In the genomic region with DNA sequence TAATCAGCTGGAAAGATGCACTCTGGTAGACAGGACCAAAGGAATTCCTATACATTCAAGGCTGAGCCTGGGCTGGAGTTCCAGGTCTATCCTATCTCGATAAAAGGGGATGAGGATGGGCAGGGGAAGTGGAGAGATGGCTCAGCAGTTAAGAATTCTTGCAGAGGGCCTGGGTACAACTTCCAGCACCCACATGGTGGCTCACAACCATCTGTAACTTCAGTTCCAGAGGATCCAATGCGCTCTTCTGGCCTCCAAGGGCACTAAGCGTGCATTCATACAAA, we compare ENCODE assay signal across 1 mouse cellular context.
TF ChIP-seq lines count a peak whose summit lies in the region.

No protein-coding gene starts in this region.

TF ChIP-seq in CH12.LX, 34 proteins besides CTCF, POLR2A, EP300 and RAD21:
- no peak for TF ChIP-seq HCFC1 (IDR thresholded peaks at IDR 0.05; ENCODE audit: low read depth, low read length)
- TF ChIP-seq USF2 (conservative IDR thresholded peaks at IDR 0.05; ENCODE audit: low read depth, low read length), result no peak
- no peak for TF ChIP-seq TBP (conservative IDR thresholded peaks at IDR 0.05; ENCODE audit: low read depth, low read length)
- TF ChIP-seq ELF1 (IDR thresholded peaks at IDR 0.05; ENCODE audit: low read depth, low read length), result no peak
- TF ChIP-seq NRF1 (IDR thresholded peaks at IDR 0.05; ENCODE audit: low read depth, low read length), result no peak
- TF ChIP-seq SMC3 (IDR thresholded peaks at IDR 0.05; ENCODE audit: low read depth, low read length), result no peak
- no peak for TF ChIP-seq JUND (conservative IDR thresholded peaks at IDR 0.05; ENCODE audit: low read depth, low read length)
- TF ChIP-seq KAT2A (IDR thresholded peaks at IDR 0.05; ENCODE audit: insufficient replicate concordance, low read length), result no peak
- TF ChIP-seq ZNF384 (IDR thresholded peaks at IDR 0.05; ENCODE audit: low read depth, low read length), result no peak
- no peak for TF ChIP-seq JUN (IDR thresholded peaks at IDR 0.05; ENCODE audit: insufficient read depth, low read depth, low read length)
- no peak for TF ChIP-seq MAZ (IDR thresholded peaks at IDR 0.05; ENCODE audit: low read depth, low read length)
- no peak for TF ChIP-seq E2F4 (IDR thresholded peaks at IDR 0.05; ENCODE audit: insufficient replicate concordance, low read depth, low read length)
- TF ChIP-seq ZC3H11A (IDR thresholded peaks at IDR 0.05; ENCODE audit: low read depth, low read length), result no peak
- no peak for TF ChIP-seq USF1 (IDR thresholded peaks at IDR 0.05; ENCODE audit: low read depth, low read length)
- TF ChIP-seq MAFK (IDR thresholded peaks at IDR 0.05; ENCODE audit: insufficient replicate concordance, low read length), result no peak
- no peak for TF ChIP-seq IRF4 (IDR thresholded peaks at IDR 0.05; ENCODE audit: low read depth, low read length)
